Mouse (Mus musculus) ES-E14 (cell line): ENCODE data around the gene Anxa6. TPM values are rescaled to one million over a fixed set of nuclear protein-coding genes. Genes with fewer than 3 reads are reported as not detected.

ENCODE experiments used
- DNase-seq: peaks from one replicate; pipeline ENCODE4 v3.0.0-alpha.2; 2013; ENCODE audit warnings: low read depth, low spot score
- H3K27ac ChIP-seq: 2 replicates; pipeline ENCODE4 v1.5.1; 2012; ENCODE audit warnings: low read depth, mild to moderate bottlenecking, low read length, moderate library complexity, mixed read lengths; ENCODE audit not compliant: poor library complexity, insufficient read depth, severe bottlenecking
- H3K36me3 ChIP-seq: 2 replicates; pipeline ENCODE4 v1.6.1; 2012; ENCODE audit warnings: mild to moderate bottlenecking, low read length, moderate library complexity, mixed read lengths; ENCODE audit not compliant: control insufficient read depth, poor library complexity, insufficient read depth, severe bottlenecking
- H3K4me1 ChIP-seq, 2 experiments: fragments of 150-350 bp in 1 of 2; sonication (generic) in 1 of 2; 2 replicates each; pipeline ENCODE4 v1.6.1; 2012; ENCODE audit warnings: low read length in 2 of 2, mild to moderate bottlenecking in 1 of 2, mixed read lengths in 1 of 2; ENCODE audit not compliant: control insufficient read depth in 2 of 2, insufficient read depth in 2 of 2, poor library complexity in 1 of 2
- H3K4me3 ChIP-seq, 2 experiments: fragments of 150-350 bp in 1 of 2; sonication (generic) in 1 of 2; 2 replicates each; pipeline ENCODE4 v1.5.1; 2012; ENCODE audit warnings: low read length in 2 of 2, low read depth in 1 of 2, mild to moderate bottlenecking in 1 of 2, mixed read lengths in 1 of 2; ENCODE audit not compliant: insufficient read depth in 1 of 2, poor library complexity in 1 of 2, severe bottlenecking in 1 of 2
- H3K9ac ChIP-seq: 2 replicates; pipeline ENCODE4 v1.6.1; 2012; ENCODE audit warnings: low read depth, mild to moderate bottlenecking, low read length, mixed read lengths; ENCODE audit not compliant: poor library complexity, insufficient read depth, severe bottlenecking
- H3K9me3 ChIP-seq: fragments of 150-350 bp; sonication (generic); 2 replicates; pipeline ENCODE4 v1.6.1; 2012; ENCODE audit warnings: low read depth, mild to moderate bottlenecking, low read length; ENCODE audit not compliant: control insufficient read depth, insufficient read depth
- CHD2 ChIP-seq: IDR thresholded peaks from 2 replicates; pipeline ENCODE4 v1.6.1; 2014; ENCODE audit warnings: mild to moderate bottlenecking, low read depth, low read length, inconsistent platforms
- HCFC1 ChIP-seq: IDR thresholded peaks from 2 replicates; pipeline ENCODE4 v1.6.1; 2012; ENCODE audit warnings: low read length, inconsistent platforms, borderline replicate concordance; ENCODE audit not compliant: insufficient read depth
- MAFK ChIP-seq: IDR thresholded peaks from 2 replicates; pipeline ENCODE4 v1.6.1; 2014; ENCODE audit warnings: mild to moderate bottlenecking, low read depth, low read length, inconsistent platforms; ENCODE audit not compliant: insufficient read depth
- ZC3H11A ChIP-seq: IDR thresholded peaks from 2 replicates; pipeline ENCODE4 v1.6.1; 2012; ENCODE audit warnings: low read depth, mild to moderate bottlenecking, inconsistent platforms, low read length, borderline replicate concordance
- ZNF384 ChIP-seq: IDR thresholded peaks from 2 replicates; pipeline ENCODE4 v1.6.1; 2012; ENCODE audit warnings: low read depth, low read length, inconsistent platforms
- in situ Hi-C, 2 experiments: fragments of 600-800 bp; cut with MboI; formaldehyde crosslinking; loops; one replicate each; pipeline ENCODE4 v1.15.1; 2025; ENCODE audit warnings: low sequenced_read_pairs in 2 of 2, inconsistent platforms in 1 of 2; ENCODE audit not compliant: unreplicated experiment in 2 of 2
- total RNA-seq: library from RNA; depleted of rRNA; stranded (reverse); fragments of 300-350 nt; gene quantifications from 2 replicates; pipeline ENCODE4 v1.2.3, GENCODE M21; 2012

The Anxa6 gene
- total RNA-seq, 1 experiment, result 125 TPM

GRCm38 (mm10) chr11:55031211-55031990 lies 1.8 kb downstream of the Anxa6 start:
- Histone ChIP-seq H3K4me3 (peak overlapping the region in 1 of 2 experiments; percentile 21; a peak in 1 of 4 replicates), H3K9ac (peak overlapping the region; percentile 53), H3K9me3 (no peaks in the 10 kb centered on the region), H3K4me1 (peaks cover 6 to 23% of the 10 kb centered on the region in 2 experiments), H3K36me3 (no peaks in the 10 kb centered on the region), H3K27ac (no peak overlapping the region)
- in situ Hi-C loops, result no loop called here
- no peak for DNase-seq
- TF ChIP-seq HCFC1 (no peak), ZC3H11A (no peak), MAFK (no peak), ZNF384 (no peak), CHD2 (no peak)

- Histone ChIP-seq H3K27ac (no peak overlapping the region), H3K36me3 (no peaks in the 10 kb centered on the region), H3K4me1 (peaks cover 3 to 30% of the 10 kb centered on the region in 2 experiments), H3K9ac (no peak overlapping the region), H3K9me3 (no peaks in the 10 kb centered on the region), H3K4me3 (no peak overlapping the region)
- in situ Hi-C loops, result no loop called here
- DNase-seq, result no peak
- TF ChIP-seq ZC3H11A, result no peak
- no peak for TF ChIP-seq CHD2
- TF ChIP-seq HCFC1, result no peak
- no peak for TF ChIP-seq ZNF384
- no peak for TF ChIP-seq MAFK
These were observed 4.7 kb downstream of the Anxa6 start for GRCm38 (mm10) chr11:55028509-55028908.

- H3K27ac ChIP-seq, result no peak overlapping the region
- no peak for DNase-seq
- H3K4me1 ChIP-seq, result peaks cover 4 to 41% of the 10 kb centered on the region in 2 experiments; a peak in 3 of 4 replicates
These were observed 5.9 kb downstream of the Anxa6 start for GRCm38 (mm10) chr11:55027204-55027855.

GRCm38 (mm10) chr11:55025896-55026295 lies 7.3 kb downstream of the Anxa6 start:
- no peak overlapping the region for H3K9ac ChIP-seq
- no peaks in the 10 kb centered on the region for H3K9me3 ChIP-seq
- no peak for DNase-seq
- no peak overlapping the region for H3K27ac ChIP-seq
- H3K4me3 ChIP-seq, result no peak overlapping the region
- H3K36me3 ChIP-seq, result no peaks in the 10 kb centered on the region
- TF ChIP-seq ZC3H11A (no peak), MAFK (no peak), HCFC1 (no peak), ZNF384 (no peak), CHD2 (no peak)
- H3K4me1 ChIP-seq, result peaks cover 4 to 36% of the 10 kb centered on the region in 2 experiments; a peak in 3 of 4 replicates
- in situ Hi-C loops, result no loop called here

More at GRCm38 (mm10) chr11:55027204-55027855, 5.9 kb downstream of the Anxa6 start:
- TF ChIP-seq ZC3H11A (no peak), HCFC1 (no peak), CHD2 (no peak), MAFK (no peak), ZNF384 (no peak)
- Histone ChIP-seq H3K4me3 (no peak overlapping the region), H3K36me3 (no peaks in the 10 kb centered on the region), H3K9me3 (no peaks in the 10 kb centered on the region), H3K9ac (no peak overlapping the region)
- in situ Hi-C loops, result no loop called here
